Mouse (Mus musculus) ZHBTc4 (cell line): ENCODE data around the gene Hcn2.

Experiments used
- DNase-seq: peaks from one replicate; pipeline ENCODE4 v3.0.0-alpha.2; 2011; ENCODE audit warnings: low read depth, low spot score

Gene Hcn2

DNA sequence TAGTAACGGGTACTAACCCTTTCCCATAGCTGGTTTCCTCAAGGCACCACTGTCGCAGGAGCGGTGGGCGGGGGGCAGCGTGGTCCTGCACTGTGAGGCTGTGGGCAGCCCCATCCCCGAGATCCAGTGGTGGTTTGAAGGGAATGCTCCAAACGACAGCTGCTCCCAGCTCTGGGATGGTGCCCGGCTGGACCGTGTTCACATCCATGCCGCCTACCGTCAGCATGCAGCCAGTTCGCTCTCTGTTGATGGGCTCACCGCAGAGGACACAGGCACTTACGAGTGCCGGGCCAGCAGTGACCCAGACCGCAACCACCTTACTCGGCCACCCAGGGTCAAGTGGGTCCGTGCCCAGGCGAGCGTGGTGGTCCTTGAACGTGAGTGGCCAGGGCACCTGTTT is 7.8 kb upstream of the Hcn2 start:
- no peak for DNase-seq

DNA sequence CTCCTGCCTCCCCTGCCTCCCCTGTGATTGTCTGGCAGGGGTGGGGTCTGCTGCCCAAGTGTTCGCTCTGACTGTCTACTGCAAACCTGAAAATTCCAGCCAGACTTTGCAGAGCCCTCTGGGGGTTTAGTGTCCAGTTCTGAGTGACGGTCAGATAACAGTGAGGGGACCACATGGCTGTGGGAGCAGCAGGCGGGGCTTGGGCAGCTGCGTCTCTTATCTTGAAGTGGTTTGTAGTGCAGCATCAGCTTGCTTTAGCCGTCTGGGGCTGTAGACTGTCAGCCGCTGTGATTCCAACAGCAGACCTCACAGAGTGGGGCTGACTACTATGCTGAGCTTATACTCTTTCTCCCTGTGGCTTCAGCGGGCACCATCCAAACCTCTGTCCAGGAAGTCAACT is 7.1 kb upstream of the Hcn2 start:
- no peak for DNase-seq

DNA sequence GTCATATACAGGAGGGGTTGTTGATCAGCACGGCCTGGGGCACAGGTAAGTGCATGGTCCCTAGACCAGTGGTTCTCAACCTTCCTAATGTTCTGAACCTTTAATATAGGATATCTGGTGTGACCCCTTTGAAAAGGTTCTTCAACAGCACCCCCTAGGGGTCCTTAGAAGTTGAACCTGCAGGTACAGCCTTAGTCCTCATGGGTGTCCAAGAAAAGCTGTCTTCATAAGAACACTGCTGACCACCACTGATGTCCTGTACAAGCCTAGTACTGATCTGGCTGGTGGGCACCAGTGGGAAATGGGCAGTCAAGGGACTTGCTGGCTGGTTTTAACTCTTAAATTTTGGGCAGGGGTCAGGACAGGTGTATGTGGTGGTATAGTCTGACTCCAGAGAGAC is 4.4 kb upstream of the Hcn2 start:
- peak; percentile 70 for DNase-seq

DNA sequence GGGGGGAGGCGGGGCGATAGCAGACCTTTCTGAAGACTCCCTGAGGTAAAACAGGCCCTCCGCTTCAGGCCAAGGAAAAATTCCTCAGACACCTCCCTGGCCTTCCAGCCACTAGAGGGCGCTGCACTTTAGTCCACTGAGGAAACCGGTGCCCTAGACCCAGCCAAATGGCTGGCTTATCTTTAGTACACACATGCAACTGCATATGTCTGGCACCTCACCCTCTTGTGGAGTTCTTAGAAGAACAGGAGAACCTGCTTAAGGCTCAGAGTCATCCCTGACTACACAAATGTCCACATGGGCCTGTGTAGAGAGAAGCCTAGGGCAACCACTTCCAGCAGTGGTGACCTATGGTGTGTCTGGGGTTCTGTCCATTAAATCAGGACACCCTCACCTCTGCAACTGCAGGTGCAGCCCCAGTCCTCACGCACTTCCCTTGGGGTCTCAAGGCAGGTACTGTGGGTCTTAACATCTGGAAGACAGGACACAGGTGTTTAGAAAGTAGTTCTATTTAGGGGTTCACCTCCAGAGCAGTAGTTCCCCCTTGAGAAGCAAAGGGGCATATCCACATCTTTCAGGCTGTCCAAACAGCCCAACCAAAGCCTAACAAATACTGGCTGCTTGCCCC is 3.8 kb upstream of the Hcn2 start:
- DNase-seq, result peak; percentile 92

DNA sequence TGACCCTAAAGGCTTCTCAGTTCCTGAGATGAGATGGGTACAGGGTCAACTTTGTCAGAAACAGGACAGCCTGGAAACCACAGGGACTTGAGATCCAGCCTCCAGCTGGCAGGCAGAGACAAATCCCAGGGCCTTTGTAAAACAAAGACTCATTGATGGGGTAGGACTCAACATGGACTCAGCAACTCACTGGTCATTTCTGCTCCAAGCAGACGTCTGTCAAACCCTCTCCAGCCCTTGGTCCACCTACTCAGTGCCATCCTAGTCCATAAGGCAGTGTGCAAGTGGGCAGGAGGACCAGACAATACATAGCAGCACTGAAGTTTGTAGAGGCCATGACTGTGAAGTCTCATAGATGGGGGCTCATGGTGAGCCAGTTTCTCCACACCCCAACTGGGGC is 3.3 kb upstream of the Hcn2 start:
- DNase-seq, result no peak

DNA sequence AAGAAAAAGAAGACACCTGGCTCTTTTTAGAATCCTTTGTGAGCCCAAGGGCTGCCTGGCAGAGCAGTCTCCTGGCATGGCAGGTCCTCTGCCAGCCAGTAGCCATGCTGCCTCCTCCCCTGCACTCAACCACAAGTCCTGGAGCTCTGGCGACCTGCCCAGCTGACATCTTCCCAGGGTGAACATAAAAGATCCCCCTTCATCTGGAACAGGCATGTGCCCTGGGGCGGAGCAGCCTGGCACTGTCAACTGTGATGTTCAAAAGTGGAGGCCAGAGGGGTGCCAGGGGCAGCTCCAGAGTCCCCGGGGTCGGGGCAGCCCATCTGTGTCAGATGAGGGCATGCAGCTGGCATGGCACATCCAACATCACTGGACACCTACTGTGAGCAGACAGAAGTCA is 1.4 kb upstream of the Hcn2 start:
- no peak for DNase-seq

DNA sequence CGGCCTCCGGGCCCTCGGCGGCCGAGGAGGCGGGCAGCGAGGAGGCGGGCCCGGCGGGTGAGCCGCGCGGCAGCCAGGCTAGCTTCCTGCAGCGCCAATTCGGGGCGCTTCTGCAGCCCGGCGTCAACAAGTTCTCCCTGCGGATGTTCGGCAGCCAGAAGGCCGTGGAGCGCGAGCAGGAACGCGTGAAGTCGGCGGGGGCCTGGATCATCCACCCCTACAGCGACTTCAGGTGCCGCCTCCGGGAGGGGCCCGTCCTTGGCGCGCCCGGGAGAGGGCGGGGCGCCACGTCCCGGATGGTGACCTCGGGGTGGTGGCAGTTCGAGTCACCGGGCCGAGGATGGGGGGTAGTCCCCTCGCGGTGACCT is 538 bp downstream of the Hcn2 start:
- DNase-seq, result peak; percentile 50

DNA sequence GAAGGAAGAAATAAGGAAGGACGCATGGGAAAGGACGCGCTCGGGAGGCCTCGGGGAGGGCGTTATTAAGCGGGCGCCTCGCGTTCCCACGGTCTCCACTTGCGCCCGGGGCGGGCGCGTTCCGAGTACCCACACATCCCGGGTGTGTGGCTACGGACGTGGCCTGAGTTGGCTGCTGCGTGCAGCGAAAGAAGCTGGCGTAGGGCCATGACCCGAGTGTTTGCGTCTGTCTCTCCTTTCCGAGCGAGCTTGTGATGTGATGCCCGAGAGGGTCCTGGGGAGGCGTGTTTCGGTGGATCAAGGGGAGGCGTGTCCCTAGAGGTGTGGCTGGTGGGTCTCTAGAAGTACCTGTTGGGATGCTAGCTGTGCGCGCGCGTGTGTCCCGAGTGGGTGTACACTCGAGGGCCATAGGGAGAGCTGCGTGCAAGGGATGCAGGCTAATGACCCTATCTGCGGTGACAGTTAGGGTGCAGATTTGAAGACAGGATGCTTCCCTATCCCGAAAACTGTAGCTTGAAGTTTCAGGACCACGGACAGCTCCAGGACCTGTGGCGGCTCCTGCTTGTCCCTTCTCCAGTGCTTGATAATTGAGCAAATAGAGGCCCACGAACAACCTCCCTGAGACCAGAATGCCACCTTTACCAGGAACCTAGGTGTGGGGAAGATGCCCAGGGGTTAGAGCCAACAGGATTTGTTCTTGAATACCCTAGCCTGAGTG is 1.4 kb downstream of the Hcn2 start:
- DNase-seq, result peak; percentile 86

DNA sequence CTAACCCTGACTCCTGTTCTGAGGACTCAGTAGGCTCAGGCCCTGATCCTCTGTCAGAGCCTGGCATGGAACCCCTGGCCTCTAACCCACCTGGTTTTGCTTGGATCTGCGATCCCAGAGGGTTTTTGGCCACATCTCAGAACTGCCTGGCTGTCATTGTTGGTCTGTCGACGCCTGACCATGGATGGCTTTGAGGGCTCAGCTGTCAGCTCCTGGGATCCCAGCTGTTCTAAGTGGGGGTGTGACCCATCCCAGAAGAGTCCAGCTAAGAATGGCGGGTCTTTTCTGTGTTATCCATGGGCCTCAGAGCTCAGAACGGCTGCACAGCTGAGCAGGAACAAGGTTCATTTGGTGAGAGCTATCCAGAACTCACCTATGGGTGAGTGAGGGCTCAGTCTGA is 4.7 kb downstream of the Hcn2 start:
- DNase-seq, result no peak

DNA sequence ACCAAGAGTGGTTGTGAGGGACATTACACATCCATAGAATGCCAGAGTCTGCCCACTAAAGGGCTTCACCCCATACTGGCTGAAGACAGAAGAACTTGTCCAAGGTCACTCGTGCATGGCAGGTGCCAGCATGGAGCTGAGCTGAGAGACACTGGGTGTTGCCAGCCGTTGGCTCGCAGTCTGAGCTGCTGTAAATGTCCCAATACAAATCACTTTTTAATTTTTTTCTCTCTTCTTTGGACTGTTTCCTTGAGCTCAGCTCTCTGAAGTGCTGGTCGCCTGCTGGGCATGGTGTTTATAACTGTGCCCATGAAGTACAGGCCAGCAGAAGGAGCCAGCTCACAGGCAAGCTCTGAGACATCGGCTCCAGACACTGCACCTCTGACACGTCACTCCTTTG is 6.6 kb downstream of the Hcn2 start:
- DNase-seq, result no peak

DNA sequence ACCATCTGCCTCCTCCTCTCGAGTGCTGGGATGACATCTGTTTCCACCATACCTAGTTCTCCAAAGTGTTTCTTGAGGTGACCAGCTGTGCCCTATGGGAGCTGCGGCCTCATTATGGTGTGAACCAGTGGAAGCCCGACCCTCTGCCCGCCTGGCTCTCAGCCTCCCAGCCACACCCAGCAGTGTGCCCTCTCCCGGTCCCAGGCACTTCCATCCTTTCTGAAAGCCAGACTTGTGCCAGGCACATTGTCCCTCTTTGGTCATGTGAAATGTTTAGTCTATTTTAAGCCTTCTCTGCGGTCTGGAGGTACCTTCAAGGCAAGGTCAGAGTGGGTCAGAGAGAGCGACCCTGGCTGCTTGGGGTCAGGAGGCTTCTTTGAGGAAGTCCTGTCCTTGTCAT is 7.3 kb downstream of the Hcn2 start:
- DNase-seq, result no peak

DNA sequence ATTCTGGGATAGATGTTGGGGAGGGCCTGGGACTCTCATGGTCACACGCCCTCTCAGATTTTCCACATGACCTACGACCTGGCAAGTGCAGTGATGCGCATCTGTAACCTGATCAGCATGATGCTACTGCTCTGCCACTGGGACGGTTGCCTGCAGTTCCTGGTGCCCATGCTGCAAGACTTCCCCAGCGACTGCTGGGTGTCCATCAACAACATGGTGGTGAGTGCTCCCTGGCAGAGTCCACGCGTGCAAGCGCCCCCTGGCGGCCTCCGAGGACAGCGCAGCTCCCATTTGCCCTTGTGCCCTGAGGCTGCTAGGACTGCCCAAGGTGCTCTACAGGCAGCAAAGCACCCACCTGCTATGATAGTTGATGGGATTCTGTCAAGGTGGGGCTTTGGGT is 9.7 kb downstream of the Hcn2 start:
- DNase-seq, result peak; percentile 84

DNA sequence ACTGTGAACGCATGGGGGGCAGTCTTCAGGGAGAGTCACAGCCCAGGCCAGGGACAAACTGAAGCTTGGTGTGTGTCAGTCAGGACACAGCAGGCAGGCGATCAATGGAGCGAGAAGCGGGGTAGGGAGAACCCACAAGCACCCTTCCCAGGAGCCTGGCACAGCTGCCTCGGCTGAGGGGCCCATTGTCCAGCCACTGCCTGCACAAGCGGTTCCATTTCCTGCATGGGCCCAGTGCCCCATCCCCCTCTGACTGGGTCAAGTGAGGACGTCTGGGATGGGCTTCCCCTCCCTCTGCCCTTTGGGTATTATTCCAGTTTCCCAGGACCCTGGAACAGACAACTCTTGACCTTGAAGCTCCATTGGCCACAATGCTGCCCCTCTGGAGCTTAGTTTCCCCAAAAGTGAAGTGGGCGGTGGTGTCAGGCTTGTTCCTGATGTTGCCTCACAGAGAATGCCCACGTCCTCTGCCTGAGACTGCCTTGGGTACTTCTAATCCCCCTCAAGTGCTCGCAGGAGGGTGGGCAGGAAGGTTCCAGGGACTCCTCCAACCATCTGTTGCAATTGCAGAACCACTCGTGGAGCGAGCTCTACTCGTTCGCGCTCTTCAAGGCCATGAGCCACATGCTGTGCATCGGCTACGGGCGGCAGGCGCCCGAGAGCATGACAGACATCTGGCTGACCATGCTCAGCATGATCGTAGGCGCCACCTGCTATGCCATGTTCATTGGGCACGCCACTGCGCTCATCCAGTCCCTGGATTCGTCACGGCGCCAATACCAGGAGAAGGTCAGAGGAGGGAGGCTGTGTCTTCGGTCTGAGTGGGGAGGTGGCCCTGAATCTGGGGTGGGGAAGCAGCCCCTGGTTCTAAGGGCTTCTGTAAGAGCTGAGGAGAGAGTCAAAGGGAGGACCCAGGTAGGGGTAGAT is 12.2 kb downstream of the Hcn2 start:
- DNase-seq, result no peak

DNA sequence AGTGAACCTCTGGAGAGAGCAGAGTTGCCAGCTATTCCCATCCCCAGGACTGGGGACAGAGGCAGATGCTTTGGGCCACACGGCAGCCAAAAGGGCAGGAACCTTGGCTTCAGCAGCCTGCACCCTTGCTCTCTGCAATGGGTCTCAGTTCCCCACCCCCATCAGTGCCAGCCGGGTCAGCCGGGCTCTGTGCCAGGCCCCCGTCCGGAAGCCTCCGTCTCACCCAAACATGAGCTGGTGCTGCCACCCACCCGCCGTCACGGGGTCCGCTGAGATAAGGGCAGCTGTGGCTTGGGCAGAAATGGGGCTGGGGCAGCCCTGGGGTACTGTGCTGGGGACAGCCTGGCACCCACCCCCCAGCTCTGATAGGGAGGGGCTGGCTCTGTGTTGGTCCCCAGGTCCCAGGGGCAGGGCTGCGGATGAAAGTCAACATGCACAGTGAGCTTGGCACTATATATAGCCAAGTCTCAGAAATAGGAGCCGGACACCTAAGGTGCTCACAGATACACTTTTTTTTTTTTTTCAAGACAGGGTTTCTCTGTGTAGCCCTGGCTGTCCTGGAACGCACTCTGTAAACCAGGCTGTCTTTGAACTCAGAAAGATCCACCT is 13.0 kb downstream of the Hcn2 start:
- DNase-seq, result no peak

DNA sequence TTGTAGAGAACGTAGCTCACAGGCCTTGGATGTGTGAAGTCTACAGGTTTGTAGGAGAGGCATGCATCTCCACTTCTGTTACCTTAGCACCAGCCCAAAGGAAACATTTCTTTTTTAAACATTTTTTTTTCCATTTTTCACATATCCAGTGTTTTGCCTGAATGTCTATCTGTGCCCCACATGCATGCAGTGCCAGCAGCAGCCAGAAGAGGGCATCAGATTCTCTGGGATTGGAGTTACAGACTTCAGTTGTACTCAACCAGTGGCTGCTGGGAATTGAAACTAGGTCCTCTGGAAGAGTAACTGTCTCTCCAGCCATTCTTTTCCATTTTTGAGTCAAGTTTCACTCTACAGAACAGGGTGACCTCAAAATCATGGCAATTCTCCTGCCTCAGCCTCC is 16.1 kb downstream of the Hcn2 start:
- peak; percentile 75 for DNase-seq

DNA sequence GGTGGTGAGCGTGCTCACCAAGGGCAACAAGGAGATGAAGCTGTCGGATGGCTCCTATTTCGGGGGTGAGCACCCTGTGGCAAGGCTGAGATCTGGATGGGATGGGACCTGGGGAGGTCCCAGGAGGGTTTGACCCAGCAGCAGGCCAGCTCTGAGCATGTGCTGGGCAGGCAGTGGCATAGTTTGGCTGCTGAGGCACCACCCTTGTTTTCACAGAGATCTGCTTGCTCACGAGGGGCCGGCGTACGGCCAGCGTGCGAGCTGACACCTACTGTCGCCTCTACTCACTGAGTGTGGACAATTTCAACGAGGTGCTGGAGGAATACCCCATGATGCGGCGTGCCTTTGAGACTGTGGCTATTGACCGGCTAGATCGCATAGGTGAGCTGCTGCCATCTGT is 17.4 kb downstream of the Hcn2 start:
- no peak for DNase-seq

DNA sequence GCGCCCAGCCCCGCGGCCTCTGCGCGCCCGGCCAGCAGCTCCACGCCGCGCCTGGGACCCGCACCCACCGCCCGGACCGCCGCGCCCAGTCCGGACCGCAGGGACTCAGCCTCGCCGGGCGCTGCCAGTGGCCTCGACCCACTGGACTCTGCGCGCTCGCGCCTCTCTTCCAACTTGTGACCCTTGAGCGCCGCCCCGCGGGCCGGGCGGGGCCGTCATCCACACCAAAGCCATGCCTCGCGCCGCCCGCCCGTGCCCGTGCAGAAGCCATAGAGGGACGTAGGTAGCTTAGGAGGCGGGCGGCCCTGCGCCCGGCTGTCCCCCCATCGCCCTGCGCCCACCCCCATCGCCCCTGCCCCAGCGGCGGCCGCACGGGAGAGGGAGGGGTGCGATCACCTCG is 18.9 kb downstream of the Hcn2 start:
- peak; percentile 72 for DNase-seq

DNA sequence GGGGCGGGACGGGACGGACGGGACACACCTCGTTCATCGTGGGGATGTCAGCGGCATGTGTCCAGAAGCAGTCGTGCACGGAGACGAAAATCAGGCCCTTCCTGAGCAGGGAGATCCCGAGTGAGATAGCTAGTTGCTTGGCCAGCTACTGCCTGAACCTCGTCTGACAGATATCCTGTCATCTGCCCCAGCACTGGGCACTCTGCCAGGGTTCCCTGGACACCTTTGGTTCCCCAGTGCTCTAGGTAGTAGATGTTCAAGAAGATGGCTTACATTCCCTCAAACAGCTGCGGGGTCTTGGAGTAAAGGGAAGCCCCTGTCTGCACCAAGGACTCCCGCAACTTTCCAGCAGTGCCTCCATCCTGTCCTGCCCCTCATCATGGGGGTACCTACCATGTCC is 20.3 kb downstream of the Hcn2 start:
- peak; percentile 21 for DNase-seq

DNA sequence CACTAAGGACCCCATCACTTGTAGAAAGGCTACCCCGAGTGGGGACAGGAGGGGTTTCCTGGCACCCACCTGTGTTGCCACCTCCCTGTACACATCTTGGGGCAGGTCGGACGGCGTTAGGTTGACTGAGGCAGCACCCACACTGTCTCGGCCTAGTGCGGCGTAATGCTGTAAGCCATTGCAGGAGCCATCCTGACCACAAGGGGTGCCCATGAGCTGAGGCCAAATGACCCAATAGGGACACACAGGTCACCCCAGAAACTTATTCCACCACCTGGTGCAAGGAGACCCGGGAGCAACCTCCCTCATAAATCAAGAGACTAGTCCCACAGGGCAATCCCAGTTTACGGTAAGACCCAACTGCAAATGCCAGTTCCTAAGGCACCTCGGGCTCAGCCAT is 21.8 kb downstream of the Hcn2 start:
- DNase-seq, result peak; percentile 26

DNA sequence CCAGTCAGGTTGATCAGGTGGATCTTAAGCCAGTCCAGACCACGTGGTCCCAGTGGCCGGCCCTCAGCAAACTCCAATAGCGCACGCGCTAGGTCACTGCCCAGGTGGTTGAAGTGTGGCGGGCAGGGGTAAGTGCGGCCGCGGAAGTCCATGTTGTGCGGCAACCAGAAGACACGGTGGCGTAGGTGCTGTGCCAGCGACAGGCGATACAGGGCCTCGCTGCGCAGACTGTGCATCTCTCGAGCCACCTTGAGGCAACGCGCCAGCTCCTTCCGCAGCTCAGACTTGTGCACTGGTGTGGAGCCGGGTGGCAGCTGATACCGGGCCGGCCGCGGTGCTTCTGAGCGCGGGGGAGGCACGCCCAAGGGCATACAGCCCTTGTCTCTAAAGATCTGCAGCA is 22.8 kb downstream of the Hcn2 start:
- peak; percentile 75 for DNase-seq

DNA sequence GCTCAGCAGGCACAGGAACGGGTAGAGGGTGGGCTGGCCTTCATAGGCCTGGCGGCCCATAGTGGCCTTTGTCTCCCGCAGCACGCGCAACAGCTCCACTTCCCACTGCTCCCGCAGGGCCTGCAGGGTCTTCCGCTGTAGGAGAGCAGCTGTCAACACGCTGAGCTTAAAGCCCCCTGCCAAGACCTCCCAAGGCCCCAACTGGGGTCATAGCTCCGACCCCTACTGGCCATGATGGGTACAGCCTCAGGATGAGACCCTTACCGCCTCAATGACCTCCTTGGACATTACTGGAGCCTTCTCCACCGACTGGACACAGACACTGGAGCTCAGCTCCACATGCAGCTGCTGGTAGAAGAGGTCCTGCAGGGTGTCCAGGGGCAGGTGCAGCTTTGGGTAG is 24.4 kb downstream of the Hcn2 start:
- DNase-seq, result no peak

DNA sequence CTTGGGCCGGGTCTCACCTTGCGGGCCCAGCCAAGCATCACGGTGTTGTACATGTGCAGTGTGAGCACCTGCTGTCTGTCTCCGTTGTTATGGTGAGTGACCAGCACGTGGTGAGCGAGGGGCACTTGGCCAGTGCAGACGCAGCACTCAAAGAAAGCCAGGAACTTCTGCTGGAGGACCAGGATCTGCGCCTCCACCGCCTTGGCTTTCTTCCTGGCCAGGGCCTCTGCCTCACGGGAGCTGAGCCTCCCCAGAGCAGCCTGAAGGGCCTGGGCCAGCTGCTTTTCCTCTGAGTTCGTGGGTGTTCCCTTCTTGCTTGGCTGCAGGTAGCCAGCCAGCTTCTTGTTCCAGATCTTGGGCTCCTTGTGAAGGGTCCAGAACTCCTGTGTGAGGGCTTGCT is 26.7 kb downstream of the Hcn2 start:
- DNase-seq, result no peak
